Mouse (Mus musculus): ENCODE results near the gene Mmp11.

GRCm38 (mm10) chr10:75884742-75885141, 51.6 kb downstream of the Mmp11 start:
- TF ChIP-seq CTCF (IDR thresholded peaks at IDR 0.05; ENCODE audit: borderline replicate concordance, control insufficient read depth, extremely low read depth, insufficient read depth, low read length, poor library complexity) = no peak
- no peak for TF ChIP-seq POLR2A (IDR thresholded peaks at IDR 0.05; ENCODE audit: control insufficient read depth, extremely low read depth, insufficient read depth, low read length, poor library complexity)
